ENCODE assay signal across 9 mouse cellular contexts in genomic region chr6:87545331-87546217, GRCm38 (mm10). TPM values are rescaled to one million over a fixed set of nuclear protein-coding genes. Genes with fewer than 3 reads are reported as not detected.
DNase-seq lines count a peak whose midpoint lies in the region; ATAC-seq and TF ChIP-seq lines count a peak whose summit lies in the region.
"Had no signal": no experiment of that assay in that cellular context is flagged by ENCODE, and none has a peak within 500 bp of the region (broad histone marks: within the 10 kb centered on the region; RNA-seq: fewer than 3 reads in every experiment).

No protein-coding gene starts in this region.

- H3K4me2 ChIP-seq in forebrain, embryonic 14.5 days (ENCODE audit: low read length), result no peak overlapping the region
- H3K4me2 ChIP-seq in neural tube, embryonic 14.5 days (ENCODE audit: low read depth, low read length), result no peak overlapping the region

- H3K4me1 ChIP-seq in liver, adult 2 months (ENCODE audit: control insufficient read depth, insufficient read depth, low read length), result peaks cover 2% of the 10 kb centered on the region; the same call in 1 of the 2 replicates
- peaks cover 4% of the 10 kb centered on the region; the same call in 1 of the 2 replicates for H3K4me1 ChIP-seq in forebrain, embryonic 14.5 days (ENCODE audit: control insufficient read depth, insufficient read depth, low read length)
- H3K4me1 ChIP-seq in neural tube, embryonic 14.5 days (ENCODE audit: control insufficient read depth, insufficient read depth, low read length), result no peaks in the 10 kb centered on the region

- TF ChIP-seq CTCF in liver, adult 2 months (IDR thresholded peaks at IDR 0.05; ENCODE audit: low read depth, low read length), result no peak
- no peak for TF ChIP-seq CTCF in layer of hippocampus, adult 2 months (conservative IDR thresholded peaks at IDR 0.05)

- H3K4me3 ChIP-seq in liver, adult 2 months (ENCODE audit: insufficient read depth, low read depth, low read length), result no peak overlapping the region
- H3K4me3 ChIP-seq in forebrain, embryonic 14.5 days (ENCODE audit: low read depth, low read length), result no peak overlapping the region
- no peak overlapping the region for H3K4me3 ChIP-seq in neural tube, embryonic 14.5 days (ENCODE audit: low read depth, low read length)
- no peak overlapping the region for H3K4me3 ChIP-seq in layer of hippocampus, adult 2 months

- H3K27ac ChIP-seq in liver, adult 2 months (replicated peaks; ENCODE audit: insufficient read depth, low read depth, low read length), result no peak overlapping the region
- peak overlapping the region; percentile 44 for H3K27ac ChIP-seq in forebrain, embryonic 14.5 days (ENCODE audit: low read depth, low read length)
- H3K27ac ChIP-seq in neural tube, embryonic 14.5 days (ENCODE audit: low read depth, low read length), result no peak overlapping the region
- no peak overlapping the region for H3K27ac ChIP-seq in layer of hippocampus, adult 2 months

- 42% methylated on average over 1 of the region's 1 CpGs for WGBS in liver, adult 2 months
- 0% methylated on average over 1 of the region's 1 CpGs for WGBS in forebrain, embryonic 14.5 days
- 7% methylated on average over 1 of the region's 1 CpGs for WGBS in neural tube, embryonic 14.5 days

- no peak for TF ChIP-seq POLR2A in liver, adult 2 months (IDR thresholded peaks at IDR 0.05; ENCODE audit: extremely low read depth, insufficient read depth, low read length)

- DNase-seq in liver, adult 2 months (ENCODE audit: extremely low read depth, low read depth, low spot score), result peak; percentile 37
- no peak for DNase-seq in liver
- peak; percentile 90 for DNase-seq in forebrain, embryonic 14.5 days (ENCODE audit: low spot score)
- DNase-seq in induced T-regulatory cell, adult 2 months (ENCODE audit: low read depth), result peak; percentile 5
- no peak for DNase-seq in adrenal gland, adult 2 months
- DNase-seq in layer of hippocampus, adult 2 months (ENCODE audit: low spot score in 2 of 2), result no peak
- DNase-seq in adrenal gland, adult (ENCODE audit: inconsistent age in 2 of 2, low spot score in 1 of 2), result no peak
- DNase-seq: lung, postnatal 10 days had no signal

- no peaks in the 10 kb centered on the region for H3K27me3 ChIP-seq in liver, adult 2 months (ENCODE audit: control insufficient read depth, insufficient read depth, low read length)
- no peaks in the 10 kb centered on the region for H3K27me3 ChIP-seq in forebrain, embryonic 14.5 days (replicated peaks; ENCODE audit: control insufficient read depth, insufficient read depth, low read length)
- H3K27me3 ChIP-seq in neural tube, embryonic 14.5 days (ENCODE audit: control insufficient read depth, insufficient read depth, low read length), result no peaks in the 10 kb centered on the region

- 0 out of 2 replicates have a peak, but pooled peaks cover 12% of the 10 kb centered on the region for H3K9me3 ChIP-seq in forebrain, embryonic 14.5 days (replicated peaks; ENCODE audit: control insufficient read depth, low read length)
- H3K9me3 ChIP-seq in neural tube, embryonic 14.5 days (ENCODE audit: control insufficient read depth, low read length), result no peaks in the 10 kb centered on the region

- H3K79me2 ChIP-seq in liver, adult 2 months (ENCODE audit: control insufficient read depth, insufficient read depth, low read length), result no peaks in the 10 kb centered on the region

- ATAC-seq in forebrain, embryonic 14.5 days, result peak; percentile 96
- ATAC-seq in neural tube, embryonic 14.5 days (ENCODE audit: low read depth), result peak; percentile 90

- H3K9ac ChIP-seq in liver, adult 2 months (ENCODE audit: low read depth, low read length), result no peak overlapping the region
- H3K9ac ChIP-seq in forebrain, embryonic 14.5 days (ENCODE audit: low read length), result no peak overlapping the region
- H3K9ac ChIP-seq in neural tube, embryonic 14.5 days (replicated peaks; ENCODE audit: low read depth, low read length), result no peak overlapping the region

- no peaks in the 10 kb centered on the region for H3K36me3 ChIP-seq in liver, adult 2 months (ENCODE audit: control insufficient read depth, insufficient read depth, low read length)
- H3K36me3 ChIP-seq in forebrain, embryonic 14.5 days (ENCODE audit: control insufficient read depth, insufficient read depth, low read length), result no peaks in the 10 kb centered on the region
- H3K36me3 ChIP-seq in neural tube, embryonic 14.5 days (ENCODE audit: control insufficient read depth, insufficient read depth, low read length), result no peaks in the 10 kb centered on the region

RNA-seq across cellular contexts. Expression of gene Arhgap25, which starts 12.5 kb away (rescaled TPM):
- total RNA-seq in liver, adult 2 months (2014; rRNA removed), result 1.5 and 1.6 TPM in 2 replicates
- 0.16 and 0.40 TPM in 2 replicates for polyA plus RNA-seq in liver, adult 2 months (2012; rRNA removed)
- 1.2 and 2.2 TPM in 2 replicates for polyA plus RNA-seq in forebrain, embryonic 14.5 days (2014; fragmentation: Nextera tagmentation; extraction: Ambion mirVana)
- polyA plus RNA-seq in neural tube, embryonic 14.5 days (2014; fragmentation: Nextera tagmentation; extraction: Ambion mirVana), result 2.3 and 5.2 TPM in 2 replicates
- total RNA-seq in adrenal gland, adult 2 months (2021), result 1 to 10 TPM; 3.1 TPM
- 0.39 and 0.49 TPM in 2 replicates for polyA plus RNA-seq in adrenal gland, adult 2 months (2012; rRNA removed)
- total RNA-seq in layer of hippocampus, adult 2 months (2021), result 1 to 10 TPM; 2.5 to 2.9 TPM

RNA-seq across cellular contexts. Expression of gene Prokr1, which starts 45.0 kb away (rescaled TPM):
- total RNA-seq in liver, adult 2 months (2014; rRNA removed), result 0.07 and 0.09 TPM in 2 replicates
- polyA plus RNA-seq in liver, adult 2 months (2012; rRNA removed), result 0.04 and 0.07 TPM in 2 replicates
- 3.1 and 3.2 TPM in 2 replicates for polyA plus RNA-seq in forebrain, embryonic 14.5 days (2014; fragmentation: Nextera tagmentation; extraction: Ambion mirVana)
- polyA plus RNA-seq in neural tube, embryonic 14.5 days (2014; fragmentation: Nextera tagmentation; extraction: Ambion mirVana), result 3.2 and 4.7 TPM in 2 replicates
- under 1 TPM; 0.37 to 0.93 TPM for total RNA-seq in adrenal gland, adult 2 months (2021)
- polyA plus RNA-seq in adrenal gland, adult 2 months (2012; rRNA removed), result 0.13 and 0.23 TPM in 2 replicates
- under 1 TPM; 0.08 to 0.17 TPM for total RNA-seq in layer of hippocampus, adult 2 months (2021)

Comparison
In these comparisons a context has a peak if more than half of its experiments do, and no peak if none do; other contexts are left out.
1. DNase-seq: peak in liver, adult 2 months (single experiment), forebrain, embryonic 14.5 days (single experiment) and induced T-regulatory cell, adult 2 months (single experiment); none in liver (single experiment), adrenal gland, adult 2 months (single experiment), layer of hippocampus, adult 2 months (0 of 2) and adrenal gland, adult (0 of 2).